Mouse (Mus musculus) cortical plate, adult 2 months (tissue): Measurements from ENCODE around the gene Dnajc6. TPM values are rescaled to one million over a fixed set of nuclear protein-coding genes. Genes with fewer than 3 reads are reported as not detected.

Experiments used
- H3K27ac ChIP-seq: fragments of 200-500 bp; 2 replicates; pipeline ENCODE4 v1.5.1; 2012; ENCODE audit warnings: low read length, control low read depth, inconsistent platforms; ENCODE audit not compliant: insufficient read depth
- H3K4me1 ChIP-seq: fragments of 200-500 bp; 2 replicates; pipeline ENCODE4 v1.6.1; 2011; ENCODE audit warnings: low read length; ENCODE audit not compliant: control insufficient read depth, insufficient read depth
- H3K4me3 ChIP-seq: fragments of 200-500 bp; 2 replicates; pipeline ENCODE4 v1.5.1; 2011; ENCODE audit warnings: mild to moderate bottlenecking, low read length, control low read depth; ENCODE audit not compliant: insufficient read depth
- CTCF ChIP-seq: fragments of 200-500 bp; IDR thresholded peaks from 2 replicates; pipeline ENCODE4 v1.5.1; 2011; ENCODE audit warnings: mild to moderate bottlenecking, control low read depth, low read length; ENCODE audit not compliant: insufficient read depth; ENCODE audit errors: extremely low read depth
- POLR2A ChIP-seq: fragments of 200-500 bp; IDR thresholded peaks from 2 replicates; pipeline ENCODE4 v1.6.1; 2011; ENCODE audit warnings: mild to moderate bottlenecking, low read length, control low read depth; ENCODE audit not compliant: insufficient read depth; ENCODE audit errors: extremely low read depth
- polyA plus RNA-seq: library from polyadenylated mRNA; depleted of rRNA; stranded (reverse); fragments of >200 nt; gene quantifications from 2 replicates; pipeline ENCODE4 v1.2.3, GENCODE M21; 2012; rRNA removed

The Dnajc6 gene
- polyA plus RNA-seq, 1 experiment = 144 TPM

DNA sequence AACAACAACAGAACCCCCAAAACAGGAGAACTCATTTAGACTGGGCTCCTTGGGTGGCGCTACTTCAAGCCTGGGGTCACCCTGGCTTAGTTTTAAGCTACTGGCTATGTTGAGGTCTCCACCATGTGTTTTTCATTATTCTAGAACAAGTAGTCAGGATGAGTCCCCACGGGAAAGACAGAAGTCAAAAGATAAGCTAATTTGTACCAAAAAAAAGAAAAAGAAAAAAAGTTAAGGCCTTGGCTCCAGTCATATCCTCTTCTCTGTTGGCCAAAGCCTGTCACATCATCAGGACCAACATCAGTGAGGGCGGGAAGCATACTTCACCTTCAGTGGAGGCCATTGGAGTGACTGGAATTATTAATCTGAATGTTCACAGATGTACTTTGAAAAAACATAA, 188.4 kb downstream of the Dnajc6 start:
- Histone ChIP-seq H3K4me3 (no peak overlapping the region), H3K4me1 (no peaks in the 10 kb centered on the region), H3K27ac (no peak overlapping the region)
- TF ChIP-seq POLR2A (no peak), CTCF (no peak)

DNA sequence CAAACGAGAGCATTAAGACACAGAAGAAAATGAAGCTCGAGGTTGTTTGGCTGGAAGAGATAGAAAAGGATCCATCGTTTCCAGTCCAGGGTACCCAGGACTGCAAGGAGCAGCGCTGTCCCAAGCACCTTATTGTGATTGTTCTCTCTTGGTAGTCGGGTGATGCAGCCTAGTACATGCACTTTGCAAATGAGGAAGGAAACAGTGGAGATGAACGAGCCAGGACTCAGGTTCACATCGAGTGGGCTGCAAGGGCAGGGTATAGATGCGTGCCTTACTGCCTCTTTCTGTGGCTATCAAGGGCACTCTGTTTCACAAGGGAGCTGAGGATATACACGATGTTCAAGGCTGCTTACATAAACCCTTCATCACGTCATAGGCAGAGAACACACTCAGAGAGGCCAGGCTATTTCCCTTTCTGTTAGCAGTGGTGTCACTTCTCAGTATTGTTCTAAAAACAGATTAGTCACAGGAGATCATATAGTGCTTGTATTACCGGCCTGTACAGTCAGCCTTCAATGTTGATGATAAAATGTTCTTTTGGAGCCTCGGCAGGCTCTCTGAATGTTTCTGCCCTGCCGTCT, 189.9 kb downstream of the Dnajc6 start:
- Histone ChIP-seq H3K4me3 (no peak overlapping the region), H3K4me1 (no peaks in the 10 kb centered on the region), H3K27ac (no peak overlapping the region)
- no peak for TF ChIP-seq CTCF
- TF ChIP-seq POLR2A = no peak

DNA sequence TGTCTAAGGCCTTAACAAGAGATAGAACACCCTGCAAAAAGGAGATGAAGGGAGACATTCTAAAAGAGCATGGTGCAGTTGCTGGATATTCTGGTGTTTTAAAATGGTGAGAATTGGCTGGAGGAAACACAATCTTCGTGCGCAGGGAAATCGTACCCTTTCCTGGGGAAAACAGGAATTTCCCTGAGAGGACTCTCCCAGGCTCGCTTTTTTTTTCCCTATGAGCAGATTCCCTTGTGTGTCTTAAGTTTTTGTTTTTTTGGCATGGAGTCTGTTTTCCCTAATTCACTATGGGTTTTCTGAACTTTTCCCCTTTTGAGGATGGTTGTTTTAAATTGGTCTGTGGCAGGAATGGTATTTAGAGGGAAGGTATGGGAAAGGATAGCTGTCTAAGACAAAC, 192.8 kb downstream of the Dnajc6 start:
- no peak overlapping the region for H3K27ac ChIP-seq
- H3K4me3 ChIP-seq = no peak overlapping the region
- TF ChIP-seq POLR2A = no peak
- TF ChIP-seq CTCF = no peak
- H3K4me1 ChIP-seq = no peaks in the 10 kb centered on the region

DNA sequence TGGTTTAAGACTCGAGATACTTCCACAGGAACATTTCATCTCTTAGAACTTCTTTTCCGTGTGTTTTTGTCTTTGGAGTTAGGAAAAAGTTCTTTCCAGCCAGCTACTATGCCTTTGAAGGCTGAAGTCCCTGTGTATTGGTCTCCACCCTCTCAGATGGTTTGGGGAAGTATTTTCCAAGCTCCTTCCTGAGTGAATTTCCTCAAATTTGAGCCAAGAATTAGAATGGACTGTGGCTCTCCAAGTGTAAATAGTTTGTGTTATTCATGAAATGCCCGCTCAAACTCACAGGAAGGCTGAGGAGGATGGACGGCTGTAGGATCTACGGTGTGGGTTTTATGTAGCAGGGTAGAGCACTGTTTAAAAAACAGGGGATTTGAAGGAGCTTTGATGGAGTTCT, 193.2 kb downstream of the Dnajc6 start:
- TF ChIP-seq CTCF = no peak
- TF ChIP-seq POLR2A = no peak
- Histone ChIP-seq H3K4me1 (no peaks in the 10 kb centered on the region), H3K4me3 (no peak overlapping the region), H3K27ac (no peak overlapping the region)

Other genes starting within 250 kb of the Dnajc6 start
- 72.3 and 74.8 TPM in 2 replicates for gene Jak1, start 231.4 kb upstream of the Dnajc6 start, polyA plus RNA-seq
- 31.7 and 33.6 TPM in 2 replicates for gene Ak4, start 77.4 kb upstream of the Dnajc6 start, polyA plus RNA-seq
- gene Leprot, start 151.1 kb downstream of the Dnajc6 start, polyA plus RNA-seq = 41.2 and 43.1 TPM in 2 replicates
- 1.8 and 2.3 TPM in 2 replicates for gene Lepr, start 220.8 kb downstream of the Dnajc6 start, polyA plus RNA-seq